8 mouse cellular contexts compared by ENCODE assay signal in genomic region chr7:130807749-130808148, GRCm38 (mm10). TPM values are rescaled to one million over a fixed set of nuclear protein-coding genes. Genes with fewer than 3 reads are reported as not detected.
DNase-seq lines count a peak whose midpoint lies in the region; ATAC-seq and TF ChIP-seq lines count a peak whose summit lies in the region.

No protein-coding gene starts in this region.

- no peaks in the 10 kb centered on the region for H3K27me3 ChIP-seq in intestine, embryonic 14.5 days (replicated peaks; ENCODE audit: control insufficient read depth, insufficient read depth, low read length)
- H3K27me3 ChIP-seq in intestine, postnatal 0 days (replicated peaks; ENCODE audit: control insufficient read depth, insufficient read depth, low read length): no peaks in the 10 kb centered on the region
- H3K27me3 ChIP-seq in stomach, embryonic 15.5 days (replicated peaks): no peaks in the 10 kb centered on the region

- no peak overlapping the region for H3K27ac ChIP-seq in intestine, embryonic 14.5 days (ENCODE audit: low read depth)
- no peak overlapping the region for H3K27ac ChIP-seq in intestine, postnatal 0 days (ENCODE audit: low read depth, low read length)
- no peak overlapping the region for H3K27ac ChIP-seq in stomach, embryonic 15.5 days

- H3K36me3 ChIP-seq in intestine, embryonic 14.5 days (ENCODE audit: control insufficient read depth, insufficient read depth, low read length): no peaks in the 10 kb centered on the region
- no peaks in the 10 kb centered on the region for H3K36me3 ChIP-seq in intestine, postnatal 0 days (ENCODE audit: control insufficient read depth, insufficient read depth)
- no peaks in the 10 kb centered on the region for H3K36me3 ChIP-seq in stomach, embryonic 15.5 days

- TF ChIP-seq CTCF in intestine, postnatal 0 days (IDR thresholded peaks at IDR 0.05; ENCODE audit: low read depth): no peak

- H3K4me3 ChIP-seq in intestine, embryonic 14.5 days (ENCODE audit: low read depth, low read length): no peak overlapping the region
- no peak overlapping the region for H3K4me3 ChIP-seq in intestine, postnatal 0 days (ENCODE audit: low read depth, low read length)
- no peak overlapping the region for H3K4me3 ChIP-seq in stomach, embryonic 15.5 days (replicated peaks)

- H3K9me3 ChIP-seq in intestine, embryonic 14.5 days (ENCODE audit: control insufficient read depth, low read length): no peaks in the 10 kb centered on the region
- no peaks in the 10 kb centered on the region for H3K9me3 ChIP-seq in intestine, postnatal 0 days (ENCODE audit: control insufficient read depth)
- no peaks in the 10 kb centered on the region for H3K9me3 ChIP-seq in stomach, embryonic 15.5 days

- H3K9ac ChIP-seq in intestine, embryonic 14.5 days (ENCODE audit: low read length): no peak overlapping the region
- H3K9ac ChIP-seq in intestine, postnatal 0 days (ENCODE audit: low read depth, low read length): no peak overlapping the region
- H3K9ac ChIP-seq in stomach, embryonic 15.5 days: no peak overlapping the region

- H3K4me2 ChIP-seq in intestine, embryonic 14.5 days (ENCODE audit: low read length): no peak overlapping the region
- H3K4me2 ChIP-seq in intestine, postnatal 0 days (replicated peaks; ENCODE audit: low read depth): no peak overlapping the region
- H3K4me2 ChIP-seq in stomach, embryonic 15.5 days: no peak overlapping the region

- WGBS in intestine, embryonic 14.5 days: 55% methylated on average over 8 of the region's 8 CpGs
- WGBS in intestine, postnatal 0 days: 32% methylated on average over 8 of the region's 8 CpGs
- 44% methylated on average over 8 of the region's 8 CpGs for WGBS in stomach, embryonic 15.5 days

- DNase-seq in intestine, embryonic 14.5 days (ENCODE audit: low spot score): no peak
- DNase-seq in adrenal gland, adult 2 months: peak; percentile 88
- DNase-seq in heart, adult 9 months (ENCODE audit: low spot score in 2 of 2): peak; percentile 19 to 45
- DNase-seq in left cerebral cortex, postnatal 25 days (ENCODE audit: low spot score in 2 of 2): peak; percentile 53 to 94
- no peak for DNase-seq in c-Kit-positive CD71-positive TER-119-positive erythroid progenitor cells, embryonic 14.5 days (ENCODE audit: low spot score)
- no peak for DNase-seq in testis, postnatal 14 days (ENCODE audit: low spot score)

- 0 out of 2 replicates have a peak, but pooled peaks have one; percentile 23 for ATAC-seq in intestine, embryonic 14.5 days (replicated peaks; ENCODE audit: low FRiP score, low TSS enrichment, low read depth)
- ATAC-seq in intestine, postnatal 0 days: no peak
- ATAC-seq in stomach, embryonic 15.5 days (ENCODE audit: insufficient read depth, low FRiP score, low read depth): peak; percentile 51

- H3K4me1 ChIP-seq in intestine, embryonic 14.5 days (replicated peaks; ENCODE audit: control insufficient read depth, insufficient read depth, low read length): peaks cover 17% of the 10 kb centered on the region
- no peaks in the 10 kb centered on the region for H3K4me1 ChIP-seq in intestine, postnatal 0 days (replicated peaks; ENCODE audit: control insufficient read depth, insufficient read depth, low read length)
- H3K4me1 ChIP-seq in stomach, embryonic 15.5 days: peaks cover 9% of the 10 kb centered on the region; the same call in 1 of the 2 replicates

- intact Hi-C loops in left cerebral cortex, postnatal 25 days (cut with DNase I): no loop called here

RNA-seq across cellular contexts. Expression of gene Btbd16, which starts 33.9 kb away (rescaled TPM):
- polyA plus RNA-seq in intestine, embryonic 14.5 days (2014; fragmentation: Nextera tagmentation; extraction: Ambion mirVana): 0.07 and 0.09 TPM in 2 replicates
- not detected in 2 replicates for polyA plus RNA-seq in intestine, postnatal 0 days (2015; fragmentation: Nextera tagmentation; extraction: Ambion mirVana)
- total RNA-seq in adrenal gland, adult 2 months (2021): not detected
- polyA plus RNA-seq in adrenal gland, adult 2 months (2012; rRNA removed): not detected in 2 replicates
- under 1 TPM; 0.34 to 0.53 TPM for total RNA-seq in left cerebral cortex, postnatal 25 days (2021)
- 0.15 and 0.18 TPM in 2 replicates for polyA plus RNA-seq in stomach, embryonic 15.5 days (2015; fragmentation: Nextera tagmentation; extraction: Ambion mirVana)

RNA-seq across cellular contexts. Expression of gene Plekha1, which starts 57.8 kb away (rescaled TPM):
- polyA plus RNA-seq in intestine, embryonic 14.5 days (2014; fragmentation: Nextera tagmentation; extraction: Ambion mirVana): 34.8 and 38.4 TPM in 2 replicates
- 29.6 and 30.2 TPM in 2 replicates for polyA plus RNA-seq in intestine, postnatal 0 days (2015; fragmentation: Nextera tagmentation; extraction: Ambion mirVana)
- 10 to 100 TPM; 22.5 to 30.1 TPM for total RNA-seq in adrenal gland, adult 2 months (2021)
- polyA plus RNA-seq in adrenal gland, adult 2 months (2012; rRNA removed): 11.0 and 11.2 TPM in 2 replicates
- total RNA-seq in left cerebral cortex, postnatal 25 days (2021): 100 to 1,000 TPM in 1 of 2 experiments, 10 to 100 TPM in 1; 92.8 to 105 TPM
- polyA plus RNA-seq in stomach, embryonic 15.5 days (2015; fragmentation: Nextera tagmentation; extraction: Ambion mirVana): 51.1 and 52.6 TPM in 2 replicates

Comparison
In these comparisons a context has a peak if more than half of its experiments do, and no peak if none do; other contexts are left out.
1. DNase-seq: peak in adrenal gland, adult 2 months (single experiment), heart, adult 9 months (2 of 2) and left cerebral cortex, postnatal 25 days (2 of 2); none in intestine, embryonic 14.5 days (single experiment), c-Kit-positive CD71-positive TER-119-positive erythroid progenitor cells, embryonic 14.5 days (single experiment) and testis, postnatal 14 days (single experiment).